Mouse (Mus musculus) natural killer cell, adult 2 months (primary cell): ENCODE measurements around the gene Slco4c1.

ENCODE experiments used
- DNase-seq, 2 experiments: peaks; one replicate each; pipeline ENCODE4 v3.0.0; 2022; ENCODE audit warnings: low spot score in 2 of 2

The Slco4c1 gene

DNA sequence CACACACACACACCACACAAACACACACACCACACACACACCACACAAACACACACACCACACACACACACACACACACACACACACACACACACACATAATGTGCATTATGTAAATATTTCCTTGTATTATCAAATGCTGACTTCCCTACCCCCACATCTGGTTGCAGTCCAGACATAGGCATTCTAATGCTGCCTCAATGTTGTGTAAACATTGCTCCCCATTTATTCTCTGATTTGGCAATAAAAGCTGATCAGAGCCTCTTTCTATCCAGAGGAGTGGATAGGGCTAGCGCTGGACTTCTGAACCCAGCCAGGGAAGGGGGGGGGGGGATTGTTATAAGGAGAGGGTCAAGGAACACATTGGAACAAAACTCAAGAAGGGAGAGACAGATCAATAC is 101.7 kb downstream of the Slco4c1 start:
- no peak for DNase-seq

DNA sequence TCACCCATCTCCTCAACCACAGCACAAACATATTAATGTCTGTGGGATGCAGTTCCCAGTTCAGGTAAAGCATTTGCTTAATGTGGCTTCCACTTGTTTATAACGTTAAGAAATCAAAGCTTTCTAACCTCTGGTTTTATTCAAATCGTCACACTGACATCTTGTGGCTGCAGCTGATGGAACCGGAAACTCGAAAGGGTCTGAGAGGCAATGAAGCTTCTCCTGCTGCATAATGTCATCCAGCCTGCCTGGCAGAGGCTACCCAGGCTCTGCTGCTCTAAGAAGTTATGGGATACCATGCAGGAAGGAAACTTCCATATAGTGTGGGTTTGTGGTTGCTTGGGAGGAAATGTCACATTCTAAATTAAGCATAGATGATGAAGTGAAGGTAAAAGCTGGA is 103.7 kb downstream of the Slco4c1 start:
- no peak for DNase-seq

GRCm38 (mm10) chr1:96766535-96766934 is 105.4 kb downstream of the Slco4c1 start:
- no peak for DNase-seq
